Mouse (Mus musculus): ENCODE data around the gene Krtap5-1. TPM values are rescaled to one million over a fixed set of nuclear protein-coding genes. Genes with fewer than 3 reads are reported as not detected.
"Not testable (repeated sequence)": the region's sequence is repeated elsewhere in the genome, so short reads cannot be mapped to it uniquely, and the experiment has no call there.

The Krtap5-1 gene
- polyA plus RNA-seq, 1 experiment from 2014 or later, result not detected

DNA sequence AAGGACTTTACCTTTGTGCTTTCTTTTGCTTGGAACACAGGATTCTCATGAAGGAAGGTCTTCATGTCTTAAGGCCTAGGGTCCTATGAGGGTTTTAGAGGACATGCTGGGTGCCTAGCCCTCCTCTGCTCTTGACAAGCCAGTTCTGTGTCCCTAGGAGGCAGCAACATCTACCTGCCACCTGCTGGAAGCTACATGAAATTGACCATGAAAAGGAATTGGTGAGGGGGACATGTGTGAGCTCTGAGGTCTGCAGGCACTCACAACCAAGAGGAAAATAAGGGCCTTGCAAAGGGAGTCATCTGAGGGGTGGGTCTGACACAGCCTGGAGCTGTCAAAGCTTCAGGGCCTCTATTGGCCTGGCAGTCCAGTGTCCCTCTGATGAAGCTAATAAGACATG, 1.5 kb downstream of the Krtap5-1 start:
- Histone ChIP-seq H3K27me3 (ENCODE audit: insufficient read depth, low read length) (no peaks in the 10 kb centered on the region), H3K4me2 (ENCODE audit: low read length) (no peak overlapping the region), H3K27ac (no peak overlapping the region), H3K36me3 (ENCODE audit: insufficient read depth, low read length) (no peaks in the 10 kb centered on the region), H3K9ac (ENCODE audit: low read depth, low read length) (no peak overlapping the region), H3K4me1 (replicated peaks; ENCODE audit: insufficient read depth, low read length) (no peaks in the 10 kb centered on the region), H3K4me3 (replicated peaks; ENCODE audit: low read depth, low read length) (no peak overlapping the region), H3K9me3 (replicated peaks; ENCODE audit: low read length) (no peaks in the 10 kb centered on the region)
- peak; percentile 52; the same call in 1 of the 2 replicates for TF ChIP-seq CTCF (IDR thresholded peaks at IDR 0.05; ENCODE audit: low read depth)
- DNase-seq (ENCODE audit: low spot score), result no peak
- ATAC-seq (replicated peaks; ENCODE audit: low FRiP score, low read depth), result no peak

DNA sequence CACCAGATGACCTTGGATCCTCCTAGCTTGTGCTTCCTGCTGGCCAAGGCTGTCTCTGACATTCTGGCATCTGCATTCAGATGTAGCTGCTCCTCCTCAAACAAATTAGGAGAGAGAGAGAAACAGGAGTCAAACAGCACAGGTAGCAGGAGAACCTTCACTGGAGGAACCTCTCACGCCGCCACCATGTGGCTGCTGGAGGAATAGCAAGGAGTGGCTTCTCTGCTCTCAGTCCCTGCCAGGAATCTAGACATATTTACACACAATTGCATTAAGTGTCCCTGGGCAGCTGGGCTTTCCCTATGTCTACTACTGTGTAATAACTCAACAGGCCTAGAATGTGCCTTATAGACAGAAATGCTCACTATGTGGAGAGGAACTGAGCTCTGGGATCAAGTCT, 3.1 kb downstream of the Krtap5-1 start:
- not testable (repeated sequence) for H3K9me3 ChIP-seq (replicated peaks; ENCODE audit: low read length); H3K4me2 ChIP-seq (ENCODE audit: low read length); H3K4me3 ChIP-seq (replicated peaks; ENCODE audit: low read depth, low read length); H3K9ac ChIP-seq (ENCODE audit: low read depth, low read length); H3K27ac ChIP-seq; ATAC-seq (replicated peaks; ENCODE audit: low FRiP score, low read depth); H3K36me3 ChIP-seq (ENCODE audit: insufficient read depth, low read length); H3K27me3 ChIP-seq (ENCODE audit: insufficient read depth, low read length); H3K4me1 ChIP-seq (replicated peaks; ENCODE audit: insufficient read depth, low read length)
- peak; percentile 46 for DNase-seq (ENCODE audit: low spot score)
- peak; percentile 70 for TF ChIP-seq CTCF (IDR thresholded peaks at IDR 0.05; ENCODE audit: low read depth)
- WGBS, result 0% methylated on average over 2 of the region's 2 CpGs

DNA sequence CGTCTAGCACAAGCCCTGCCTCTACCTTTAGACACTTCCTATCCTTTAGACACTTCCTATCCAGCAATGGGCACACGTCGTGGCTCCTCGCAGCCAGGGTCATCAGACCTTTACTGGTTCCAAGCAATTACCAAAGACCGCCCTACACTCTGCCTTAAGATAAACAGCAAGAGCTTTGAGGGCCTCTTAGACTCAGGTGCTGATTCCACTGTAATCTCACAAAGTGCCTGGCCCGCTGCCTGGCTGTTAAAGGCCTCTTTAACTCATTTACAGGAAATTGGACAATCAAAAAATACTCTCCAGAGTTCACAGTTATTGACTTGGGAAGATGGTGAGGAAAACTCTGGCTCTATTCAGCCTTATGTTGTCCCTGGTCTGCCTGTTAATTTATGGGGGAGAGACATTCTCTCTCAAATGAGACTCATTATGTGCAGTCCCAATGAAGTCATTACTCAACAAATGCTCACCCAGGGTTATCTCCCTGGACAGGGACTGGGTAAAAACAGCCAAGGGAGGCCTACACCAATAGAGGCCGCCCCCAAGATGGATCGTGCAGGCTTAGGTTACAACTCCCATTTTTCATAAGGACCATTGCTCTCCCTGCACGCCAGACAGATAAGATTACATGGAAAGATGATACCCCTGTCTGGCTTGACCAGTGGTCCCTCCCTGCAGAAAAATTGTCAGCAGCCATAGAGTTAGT, 10.9 kb downstream of the Krtap5-1 start:
- H3K27me3 ChIP-seq (ENCODE audit: insufficient read depth, low read length); H3K4me3 ChIP-seq (replicated peaks; ENCODE audit: low read depth, low read length); H3K9ac ChIP-seq (ENCODE audit: low read depth, low read length); H3K4me2 ChIP-seq (ENCODE audit: low read length); ATAC-seq (replicated peaks; ENCODE audit: low FRiP score, low read depth); H3K4me1 ChIP-seq (replicated peaks; ENCODE audit: insufficient read depth, low read length); H3K36me3 ChIP-seq (ENCODE audit: insufficient read depth, low read length); H3K9me3 ChIP-seq (replicated peaks; ENCODE audit: low read length); H3K27ac ChIP-seq: not testable (repeated sequence)
- WGBS, result 37% methylated on average over 9 of the region's 9 CpGs
- peak; percentile 56 for DNase-seq (ENCODE audit: low spot score)

DNA sequence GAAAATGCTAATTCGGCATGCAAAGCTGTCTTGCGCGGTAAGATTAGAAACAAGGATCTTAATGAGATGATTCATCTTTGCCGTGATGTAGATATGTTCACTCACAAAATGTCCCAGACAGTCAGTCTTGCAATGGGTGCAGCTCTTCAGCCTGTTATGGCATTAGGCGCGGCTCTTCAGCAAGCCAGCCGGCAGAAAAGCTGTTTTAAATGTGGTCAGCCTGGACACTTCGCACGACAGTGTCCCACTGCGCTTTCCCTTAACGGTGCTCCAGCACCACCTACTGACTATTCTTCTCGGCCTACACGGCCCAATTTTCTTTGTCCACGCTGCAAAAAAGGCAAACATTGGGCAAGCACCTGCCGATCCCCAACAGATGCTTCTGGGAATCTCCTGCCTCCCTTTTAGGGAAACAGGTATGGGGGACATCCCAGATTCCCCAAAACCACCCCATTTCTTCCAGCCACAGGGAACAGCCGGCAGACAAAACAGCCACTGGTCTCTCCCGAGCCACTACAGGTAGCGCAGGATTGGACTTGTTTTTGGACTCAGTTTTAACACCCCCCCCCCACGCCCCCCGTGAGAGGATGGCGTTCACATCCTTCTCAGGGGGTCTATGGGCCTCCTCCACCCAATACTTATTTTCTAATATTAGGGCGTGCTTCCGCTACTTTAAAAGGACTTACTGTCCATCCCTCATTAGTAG, 11.6 kb downstream of the Krtap5-1 start:
- Histone ChIP-seq H3K9ac (ENCODE audit: low read depth, low read length) (peak overlapping the region; percentile 77; the same call in 1 of the 2 replicates), H3K9me3 (replicated peaks; ENCODE audit: low read length) (no peaks in the 10 kb centered on the region), H3K4me3 (replicated peaks; ENCODE audit: low read depth, low read length) (peak overlapping the region; percentile 55), H3K4me1 (replicated peaks; ENCODE audit: insufficient read depth, low read length) (no peaks in the 10 kb centered on the region), H3K27me3 (ENCODE audit: insufficient read depth, low read length) (no peaks in the 10 kb centered on the region), H3K4me2 (ENCODE audit: low read length) (peak overlapping the region; percentile 84), H3K27ac (peak overlapping the region; percentile 89), H3K36me3 (ENCODE audit: insufficient read depth, low read length) (no peaks in the 10 kb centered on the region)
- DNase-seq (ENCODE audit: low spot score) (peak; percentile 81), ATAC-seq (replicated peaks; ENCODE audit: low FRiP score, low read depth) (peak; percentile 63; the same call in 1 of the 2 replicates)
- peak; percentile 69 for TF ChIP-seq CTCF (IDR thresholded peaks at IDR 0.05; ENCODE audit: low read depth)
- WGBS, result 12% methylated on average over 23 of the region's 23 CpGs

DNA sequence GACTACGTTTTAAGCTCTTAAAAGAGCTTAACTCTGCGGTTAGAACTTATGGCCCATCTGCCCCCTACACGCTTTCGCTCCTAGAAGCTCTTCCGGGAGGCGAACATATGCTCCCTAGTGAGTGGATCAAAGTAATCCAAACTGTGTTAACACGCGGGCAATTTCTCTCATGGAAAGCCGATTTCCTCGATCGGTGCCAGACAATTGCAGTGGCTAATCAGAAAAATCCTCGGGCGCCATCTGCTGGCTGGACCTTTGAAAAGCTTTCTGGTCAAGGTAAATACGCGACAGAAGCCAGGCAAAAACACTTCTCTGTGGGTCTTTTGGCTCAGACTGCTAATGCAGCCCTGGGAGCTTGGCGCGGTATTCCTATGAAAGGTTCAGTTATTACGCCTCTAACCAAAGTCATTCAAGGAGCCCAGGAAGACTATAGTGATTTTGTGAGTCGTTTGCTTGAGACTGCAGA, 12.3 kb downstream of the Krtap5-1 start:
- Histone ChIP-seq H3K36me3 (ENCODE audit: insufficient read depth, low read length) (no peaks in the 10 kb centered on the region), H3K4me2 (ENCODE audit: low read length) (peak overlapping the region; percentile 84), H3K4me3 (replicated peaks; ENCODE audit: low read depth, low read length) (peak overlapping the region; percentile 55), H3K27me3 (ENCODE audit: insufficient read depth, low read length) (no peaks in the 10 kb centered on the region), H3K27ac (peak overlapping the region; percentile 89), H3K9me3 (replicated peaks; ENCODE audit: low read length) (no peaks in the 10 kb centered on the region), H3K9ac (ENCODE audit: low read depth, low read length) (peak overlapping the region; percentile 77), H3K4me1 (replicated peaks; ENCODE audit: insufficient read depth, low read length) (no peaks in the 10 kb centered on the region)
- ATAC-seq (replicated peaks; ENCODE audit: low FRiP score, low read depth), result peak; percentile 75
- under 1% methylated on average over 19 of the region's 19 CpGs for WGBS
- peak; percentile 83 for TF ChIP-seq CTCF (IDR thresholded peaks at IDR 0.05; ENCODE audit: low read depth)
- DNase-seq (ENCODE audit: low spot score), result peak; percentile 97

DNA sequence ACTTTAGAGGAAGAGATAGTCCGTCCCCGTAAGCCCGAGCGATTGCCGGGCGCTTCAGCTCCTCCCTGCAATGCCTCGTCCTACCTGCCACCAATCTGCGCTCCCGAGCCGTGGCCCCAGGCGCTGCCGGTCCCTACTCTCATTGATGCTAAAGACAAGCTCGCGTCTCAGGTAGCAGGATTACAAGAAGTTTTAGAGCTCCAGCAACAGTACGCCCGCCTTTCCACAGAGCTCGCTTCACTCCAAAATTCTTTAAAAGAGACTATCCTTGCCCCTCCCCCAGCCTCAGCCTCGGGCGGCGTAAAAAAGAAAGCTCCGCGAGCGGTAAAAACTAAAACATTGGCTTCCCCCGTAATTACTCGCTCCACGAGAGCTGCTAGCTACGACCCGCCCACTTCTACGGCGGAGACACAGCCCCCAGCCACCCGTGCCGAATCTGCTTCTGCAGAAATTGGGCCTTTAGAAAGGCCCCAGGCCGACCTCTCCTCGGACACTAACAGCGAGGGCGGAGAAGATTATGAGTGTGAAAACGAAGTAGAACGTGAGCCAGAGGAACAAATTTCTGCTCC, 12.8 kb downstream of the Krtap5-1 start:
- peak; percentile 29; the same call in 1 of the 2 replicates for TF ChIP-seq CTCF (IDR thresholded peaks at IDR 0.05; ENCODE audit: low read depth)
- H3K27me3 ChIP-seq (ENCODE audit: insufficient read depth, low read length), result no peaks in the 10 kb centered on the region
- peak overlapping the region; percentile 84 for H3K4me2 ChIP-seq (ENCODE audit: low read length)
- WGBS, result under 1% methylated on average over 38 of the region's 38 CpGs
- H3K27ac ChIP-seq, result peak overlapping the region; percentile 89
- H3K4me3 ChIP-seq (replicated peaks; ENCODE audit: low read depth, low read length), result peak overlapping the region; percentile 55
- ATAC-seq (replicated peaks; ENCODE audit: low FRiP score, low read depth) (peak; percentile 77), DNase-seq (ENCODE audit: low spot score) (peak; percentile 88)
- peak overlapping the region; percentile 77 for H3K9ac ChIP-seq (ENCODE audit: low read depth, low read length)
- H3K9me3 ChIP-seq (replicated peaks; ENCODE audit: low read length), result no peaks in the 10 kb centered on the region
- no peaks in the 10 kb centered on the region for H3K36me3 ChIP-seq (ENCODE audit: insufficient read depth, low read length)
- H3K4me1 ChIP-seq (replicated peaks; ENCODE audit: insufficient read depth, low read length), result no peaks in the 10 kb centered on the region

DNA sequence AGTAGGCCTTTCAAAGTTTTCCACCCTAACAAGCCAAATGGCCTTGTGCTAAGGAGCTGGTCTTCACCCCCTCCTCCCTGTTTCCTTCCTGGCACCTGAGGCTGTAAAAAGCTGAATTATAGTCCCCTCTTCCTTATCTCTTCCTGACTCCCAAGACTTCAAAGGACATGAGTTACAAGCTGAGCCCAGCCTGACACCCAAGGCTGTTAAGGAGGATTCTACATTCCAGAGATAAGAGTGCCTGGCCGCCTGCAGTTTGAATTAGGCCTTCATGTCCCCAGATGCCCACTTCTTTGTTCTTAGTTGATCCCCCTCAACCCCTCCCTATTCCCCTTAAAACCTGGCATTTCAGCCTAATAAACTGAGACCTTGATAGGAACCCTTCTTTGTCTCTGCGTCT, 14.1 kb downstream of the Krtap5-1 start:
- not testable (repeated sequence) for H3K9me3 ChIP-seq (replicated peaks; ENCODE audit: low read length); H3K4me3 ChIP-seq (replicated peaks; ENCODE audit: low read depth, low read length); H3K27me3 ChIP-seq (ENCODE audit: insufficient read depth, low read length); DNase-seq (ENCODE audit: low spot score); ATAC-seq (replicated peaks; ENCODE audit: low FRiP score, low read depth); H3K36me3 ChIP-seq (ENCODE audit: insufficient read depth, low read length); H3K4me1 ChIP-seq (replicated peaks; ENCODE audit: insufficient read depth, low read length)
- H3K4me2 ChIP-seq (ENCODE audit: low read length), result peak overlapping the region; percentile 84
- 36% methylated on average over 2 of the region's 2 CpGs for WGBS
- H3K9ac ChIP-seq (ENCODE audit: low read depth, low read length), result 0 out of 2 replicates have a peak overlapping the region, but pooled peaks have one; percentile 18
- H3K27ac ChIP-seq, result 0 out of 2 replicates have a peak overlapping the region, but pooled peaks have one; percentile 8

Data from kidney, postnatal 0 days (tissue).